Mouse (Mus musculus): ENCODE results near the gene Prdm10.
A peak's percentile ranks its signal among the peaks of the same experiment; 100 is the strongest.

Gene Prdm10

GRCm38 (mm10) chr9:31280366-31281010 is at the start of gene Prdm10:
Gene Prdm10, plus strand, starts transcription at chr9:31280538.
- peak; percentile 99 for DNase-seq

GRCm38 (mm10) chr9:31235030-31235429 is 45.3 kb upstream of the Prdm10 start:
- no peak for DNase-seq

GRCm38 (mm10) chr9:31235489-31235888 is 44.8 kb upstream of the Prdm10 start:
- DNase-seq = no peak

- DNase-seq = no peak
Measured at GRCm38 (mm10) chr9:31236079-31236478, 44.3 kb upstream of the Prdm10 start.

- peak; percentile 27 to 37 for DNase-seq
Measured at GRCm38 (mm10) chr9:31238526-31238925, 41.8 kb upstream of the Prdm10 start.

GRCm38 (mm10) chr9:31239551-31239950 is 40.8 kb upstream of the Prdm10 start:
- DNase-seq = no peak

GRCm38 (mm10) chr9:31240522-31241207 is 39.7 kb upstream of the Prdm10 start:
- no peak for DNase-seq

GRCm38 (mm10) chr9:31241208-31241699 is 39.1 kb upstream of the Prdm10 start:
- DNase-seq = no peak

- peak in 1 of 2 experiments; percentile 6 for DNase-seq
Measured at GRCm38 (mm10) chr9:31243306-31243938, 36.9 kb upstream of the Prdm10 start.

- peak; percentile 29 to 35 for DNase-seq
Measured at GRCm38 (mm10) chr9:31243939-31244333, 36.4 kb upstream of the Prdm10 start.

GRCm38 (mm10) chr9:31245006-31245405 is 35.3 kb upstream of the Prdm10 start:
- DNase-seq = no peak

GRCm38 (mm10) chr9:31246421-31246820 is 33.9 kb upstream of the Prdm10 start:
- DNase-seq = no peak

GRCm38 (mm10) chr9:31247447-31248220 is 32.7 kb upstream of the Prdm10 start:
- DNase-seq = no peak

- no peak for DNase-seq
Measured at GRCm38 (mm10) chr9:31252182-31252799, 28.0 kb upstream of the Prdm10 start.

GRCm38 (mm10) chr9:31253311-31253734 is 27.0 kb upstream of the Prdm10 start:
- DNase-seq = peak in 1 of 2 experiments; percentile 10

- no peak for DNase-seq
Measured at GRCm38 (mm10) chr9:31253866-31254696, 26.3 kb upstream of the Prdm10 start.

GRCm38 (mm10) chr9:31254697-31255004 is 25.7 kb upstream of the Prdm10 start:
- no peak for DNase-seq

- no peak for DNase-seq
Measured at GRCm38 (mm10) chr9:31255953-31256352, 24.4 kb upstream of the Prdm10 start.

- DNase-seq = no peak
Measured at GRCm38 (mm10) chr9:31258237-31258636, 22.1 kb upstream of the Prdm10 start.

GRCm38 (mm10) chr9:31260219-31260618 is 20.1 kb upstream of the Prdm10 start:
- DNase-seq = no peak

GRCm38 (mm10) chr9:31262226-31263105 is 17.9 kb upstream of the Prdm10 start:
- DNase-seq = no peak

Data from cerebellum, postnatal 10 days (tissue).